Mouse (Mus musculus) midbrain, postnatal 0 days (tissue): Measurements from ENCODE around the gene Vgll4. TPM values are rescaled to one million over a fixed set of nuclear protein-coding genes. Genes with fewer than 3 reads are reported as not detected.
A peak's percentile ranks its signal among the peaks of the same experiment; 100 is the strongest.
"Not testable (repeated sequence)": the region's sequence is repeated elsewhere in the genome, so short reads cannot be mapped to it uniquely, and the experiment has no call there.

ENCODE experiments used
- ATAC-seq: fragments of 200-750 bp; cut with Nextera tagmentation; 2 replicates; pipeline ENCODE4 v1.8.0; 2017; ENCODE audit warnings: moderate number of reproducible peaks, mild to moderate bottlenecking, moderate TSS enrichment, moderate library complexity; ENCODE audit not compliant: low FRiP score
- DNase-seq: peaks from one replicate; pipeline ENCODE4 v3.0.0-alpha.2; 2015; ENCODE audit warnings: low spot score
- H3K27ac ChIP-seq: fragments of 300-500 bp; sonication (generic); 2 replicates; pipeline ENCODE4 v1.5.1; 2014; ENCODE audit warnings: low read depth, mild to moderate bottlenecking, low read length, mixed read lengths
- H3K27me3 ChIP-seq: fragments of 300-500 bp; sonication (generic); 2 replicates; pipeline ENCODE4 v1.6.1; 2014; ENCODE audit warnings: low read length, control low read depth, mixed read lengths; ENCODE audit not compliant: insufficient read depth
- H3K36me3 ChIP-seq: fragments of 300-500 bp; sonication (generic); 2 replicates; pipeline ENCODE4 v1.6.1; 2014; ENCODE audit warnings: low read length, control low read depth, mixed read lengths; ENCODE audit not compliant: insufficient read depth
- H3K4me1 ChIP-seq: fragments of 300-500 bp; sonication (generic); 2 replicates; pipeline ENCODE4 v1.6.1; 2014; ENCODE audit warnings: mild to moderate bottlenecking, control low read depth, antibody characterized with exemption, low read length, mixed read lengths; ENCODE audit not compliant: insufficient read depth
- H3K4me2 ChIP-seq: fragments of 300-500 bp; sonication (generic); 2 replicates; pipeline ENCODE4 v1.6.1; 2014; ENCODE audit warnings: low read depth, mild to moderate bottlenecking, low read length, mixed read lengths; ENCODE audit not compliant: poor library complexity, severe bottlenecking
- H3K4me3 ChIP-seq: fragments of 300-500 bp; sonication (generic); 2 replicates; pipeline ENCODE4 v1.5.1; 2014; ENCODE audit warnings: low read depth, mild to moderate bottlenecking, low read length, moderate library complexity
- H3K9ac ChIP-seq: fragments of 300-500 bp; sonication (generic); replicated peaks from 2 replicates; pipeline ENCODE4 v1.6.1; 2014; ENCODE audit warnings: mild to moderate bottlenecking, low read length, moderate library complexity, mixed read lengths; ENCODE audit not compliant: poor library complexity, severe bottlenecking
- H3K9me3 ChIP-seq: fragments of 300-500 bp; sonication (generic); 2 replicates; pipeline ENCODE4 v1.6.1; 2016; ENCODE audit warnings: low read length, control low read depth
- CTCF ChIP-seq: IDR thresholded peaks from 2 replicates; pipeline ENCODE4 v1.5.1; 2016; ENCODE audit warnings: antibody characterized with exemption, mild to moderate bottlenecking
- WGBS: fragments of 180-500 bp; shearing (Covaris S2); extraction: QIAGEN DNeasy Blood & Tissue Kit; methylation state at CpG from one replicate; pipeline ENCODE4 v1.1.7; 2014; 5-methylcytosine and 5-hydroxymethylcytosine counted together
- polyA plus RNA-seq: library from polyadenylated mRNA; unstranded; fragments of >200 nt; fragmentation: Nextera tagmentation; extraction: Ambion mirVana; gene quantifications from 2 replicates; pipeline ENCODE4 v1.2.1, GENCODE M21; 2015
- total RNA-seq: library from RNA; depleted of rRNA; stranded (reverse); fragments of >200 nt; gene quantifications from 2 replicates; pipeline ENCODE4 v1.2.3, GENCODE M21; 2014

Gene Vgll4
- total and polyA plus RNA-seq, 2 experiments from 2014 or later = 36.0 to 58.5 TPM

- H3K27me3 ChIP-seq = no peaks in the 10 kb centered on the region
- peak; percentile 78 for TF ChIP-seq CTCF
- H3K9me3 ChIP-seq = no peaks in the 10 kb centered on the region
- H3K36me3 ChIP-seq = no peaks in the 10 kb centered on the region
- 0 out of 2 replicates have a peak, but pooled peaks have one; percentile 29 for ATAC-seq
- no peak overlapping the region for H3K27ac ChIP-seq
- H3K4me1 ChIP-seq = no peaks in the 10 kb centered on the region
- peak; percentile 73 for DNase-seq
- no peak overlapping the region for H3K4me2 ChIP-seq
- H3K4me3 ChIP-seq = no peak overlapping the region
- H3K9ac ChIP-seq = no peak overlapping the region
Observed at GRCm38 (mm10) chr6:114929346-114929745, 40.4 kb downstream of the Vgll4 start.

- Histone ChIP-seq H3K36me3 (no peaks in the 10 kb centered on the region), H3K4me3 (no peak overlapping the region), H3K9me3 (no peaks in the 10 kb centered on the region), H3K27me3 (no peaks in the 10 kb centered on the region), H3K4me2 (no peak overlapping the region), H3K27ac (no peak overlapping the region), H3K9ac (no peak overlapping the region), H3K4me1 (no peaks in the 10 kb centered on the region)
- whole genome bisulfite sequencing = 8% methylated on average over 4 of the region's 4 CpGs
- ATAC-seq (no peak), DNase-seq (peak; percentile 77)
- peak; percentile 97 for TF ChIP-seq CTCF
Observed at GRCm38 (mm10) chr6:114928462-114928861, 41.3 kb downstream of the Vgll4 start.

- peak; percentile 57 for TF ChIP-seq CTCF
- DNase-seq (no peak), ATAC-seq (no peak)
- WGBS = 92% methylated on average over 5 of the region's 5 CpGs
- H3K27ac ChIP-seq = no peak overlapping the region
- H3K9ac ChIP-seq = no peak overlapping the region
- H3K36me3 ChIP-seq = no peaks in the 10 kb centered on the region
- H3K4me3 ChIP-seq = no peak overlapping the region
- no peaks in the 10 kb centered on the region for H3K9me3 ChIP-seq
- H3K4me2 ChIP-seq = no peak overlapping the region
- no peaks in the 10 kb centered on the region for H3K4me1 ChIP-seq
- no peaks in the 10 kb centered on the region for H3K27me3 ChIP-seq
Observed at GRCm38 (mm10) chr6:114927400-114927799, 42.4 kb downstream of the Vgll4 start.

- Histone ChIP-seq H3K27ac (no peak overlapping the region), H3K9me3 (no peaks in the 10 kb centered on the region), H3K4me2 (no peak overlapping the region), H3K4me3 (no peak overlapping the region), H3K9ac (no peak overlapping the region), H3K36me3 (no peaks in the 10 kb centered on the region), H3K27me3 (no peaks in the 10 kb centered on the region), H3K4me1 (no peaks in the 10 kb centered on the region)
- TF ChIP-seq CTCF = peak; percentile 73
- 20% methylated on average over 6 of the region's 6 CpGs for WGBS
- ATAC-seq (no peak), DNase-seq (peak; percentile 76)
Observed at GRCm38 (mm10) chr6:114926369-114927157, 43.2 kb downstream of the Vgll4 start.

- Histone ChIP-seq H3K4me1 (no peaks in the 10 kb centered on the region), H3K27ac (no peak overlapping the region), H3K9ac (no peak overlapping the region), H3K27me3 (no peaks in the 10 kb centered on the region), H3K36me3 (no peaks in the 10 kb centered on the region), H3K9me3 (no peaks in the 10 kb centered on the region), H3K4me2 (no peak overlapping the region), H3K4me3 (no peak overlapping the region)
- DNase-seq (no peak), ATAC-seq (no peak)
- TF ChIP-seq CTCF = no peak
- 92% methylated on average over 4 of the region's 4 CpGs for WGBS
Observed at GRCm38 (mm10) chr6:114925196-114925595, 44.6 kb downstream of the Vgll4 start.

GRCm38 (mm10) chr6:114922355-114923096 lies 47.3 kb downstream of the Vgll4 start:
- H3K27ac ChIP-seq, H3K27me3 ChIP-seq, H3K4me3 ChIP-seq, H3K9me3 ChIP-seq, H3K4me2 ChIP-seq, H3K36me3 ChIP-seq, DNase-seq, H3K9ac ChIP-seq, ATAC-seq: not testable (repeated sequence)
- H3K4me1 ChIP-seq = peaks cover 12% of the 10 kb centered on the region; the same call in 1 of the 2 replicates
- WGBS = 75% methylated on average over 7 of the region's 7 CpGs
- TF ChIP-seq CTCF = peak; percentile 64
